Mouse (Mus musculus) hindbrain, embryonic 16.5 days (tissue): ENCODE measurements around the gene Aldh9a1. TPM values are rescaled to one million over a fixed set of nuclear protein-coding genes. Genes with fewer than 3 reads are reported as not detected.
A peak's percentile ranks its signal among the peaks of the same experiment; 100 is the strongest.

Source experiments
- ATAC-seq: fragments of 200-750 bp; cut with Nextera tagmentation; 2 replicates; pipeline ENCODE4 v1.8.0; 2017; ENCODE audit warnings: moderate TSS enrichment, moderate library complexity
- H3K27ac ChIP-seq: fragments of 300-500 bp; sonication (generic); 2 replicates; pipeline ENCODE4 v1.5.1; 2014; ENCODE audit warnings: low read depth, mild to moderate bottlenecking, control low read depth, low read length, moderate library complexity
- H3K27me3 ChIP-seq: fragments of 300-500 bp; sonication (generic); replicated peaks from 2 replicates; pipeline ENCODE4 v1.6.1; 2014; ENCODE audit warnings: low read length; ENCODE audit not compliant: control insufficient read depth, insufficient read depth
- H3K36me3 ChIP-seq: fragments of 300-500 bp; sonication (generic); 2 replicates; pipeline ENCODE4 v1.6.1; 2014; ENCODE audit warnings: mild to moderate bottlenecking, low read length, moderate library complexity, mixed read lengths; ENCODE audit not compliant: control insufficient read depth, insufficient read depth
- H3K4me1 ChIP-seq: fragments of 300-500 bp; sonication (generic); 2 replicates; pipeline ENCODE4 v1.6.1; 2014; ENCODE audit warnings: low read depth, low read length; ENCODE audit not compliant: control insufficient read depth, insufficient read depth
- H3K4me2 ChIP-seq: fragments of 300-500 bp; sonication (generic); 2 replicates; pipeline ENCODE4 v1.6.1; 2014; ENCODE audit warnings: mild to moderate bottlenecking, low read length, control low read depth, moderate library complexity
- H3K4me3 ChIP-seq: fragments of 300-500 bp; sonication (generic); 2 replicates; pipeline ENCODE4 v1.5.1; 2014; ENCODE audit warnings: mild to moderate bottlenecking, low read length, control low read depth, moderate library complexity
- H3K9ac ChIP-seq: fragments of 300-500 bp; sonication (generic); 2 replicates; pipeline ENCODE4 v1.6.1; 2014; ENCODE audit warnings: low read depth, mild to moderate bottlenecking, control low read depth, low read length, moderate library complexity
- H3K9me3 ChIP-seq: fragments of 300-500 bp; sonication (generic); 2 replicates; pipeline ENCODE4 v1.6.1; 2014; ENCODE audit warnings: mild to moderate bottlenecking, low read length, moderate library complexity; ENCODE audit not compliant: control insufficient read depth
- WGBS: fragments of 180-500 bp; shearing (Covaris S2); extraction: QIAGEN DNeasy Blood & Tissue Kit; methylation state at CpG from one replicate; pipeline ENCODE4 v1.1.7; 2014; 5-methylcytosine and 5-hydroxymethylcytosine counted together
- microRNA-seq: library from miRNA; unstranded; fragments of <30 nt; microRNA quantifications from one replicate; pipeline ENCODE4, GENCODE M21; 2017
- polyA plus RNA-seq: library from polyadenylated mRNA; unstranded; fragments of >200 nt; fragmentation: Nextera tagmentation; extraction: Ambion mirVana; gene quantifications from 2 replicates; pipeline ENCODE4 v1.2.1, GENCODE M21; 2015

The Aldh9a1 gene
- polyA plus RNA-seq, 1 experiment from 2014 or later = 43.8 TPM

- Histone ChIP-seq H3K4me1 (peaks cover 6% of the 10 kb centered on the region), H3K4me3 (peak within 1 kb of the TSS; percentile 77), H3K27ac (peak within 1 kb of the TSS; percentile 82), H3K4me2 (peak within 1 kb of the TSS; percentile 90), H3K9me3 (no peaks in the 10 kb centered on the region), H3K36me3 (no peaks in the 10 kb centered on the region), H3K9ac (peak within 1 kb of the TSS; percentile 76), H3K27me3 (no peaks in the 10 kb centered on the region)
- under 1% methylated on average over 45 of the region's 45 CpGs for WGBS
- ATAC-seq = peak; percentile 96
These were observed 44.1 kb downstream of the Aldh9a1 start, which contains the start of gene Mgst3 for GRCm38 (mm10) chr1:167393683-167394492. Gene Mgst3 (minus strand): TSS chr1:167393841.

- ATAC-seq = no peak
- Histone ChIP-seq H3K9me3 (no peaks in the 10 kb centered on the region), H3K4me3 (no peak overlapping the region), H3K27me3 (no peaks in the 10 kb centered on the region; the same call in 1 of the 2 replicates), H3K4me2 (no peak overlapping the region), H3K36me3 (no peaks in the 10 kb centered on the region), H3K27ac (no peak overlapping the region), H3K9ac (no peak overlapping the region), H3K4me1 (no peaks in the 10 kb centered on the region)
- WGBS = 87% methylated on average over 4 of the region's 4 CpGs
These were observed 55.4 kb downstream of the Aldh9a1 start for GRCm38 (mm10) chr1:167405237-167405636.

- Histone ChIP-seq H3K27ac (no peak overlapping the region), H3K4me2 (no peak overlapping the region), H3K9me3 (no peaks in the 10 kb centered on the region), H3K4me1 (no peaks in the 10 kb centered on the region), H3K36me3 (no peaks in the 10 kb centered on the region), H3K4me3 (no peak overlapping the region), H3K27me3 (no peaks in the 10 kb centered on the region; the same call in 1 of the 2 replicates), H3K9ac (no peak overlapping the region)
- WGBS = 82% methylated on average over 4 of the region's 4 CpGs
- no peak for ATAC-seq
These were observed 59.8 kb downstream of the Aldh9a1 start for GRCm38 (mm10) chr1:167409601-167410000.

GRCm38 (mm10) chr1:167411991-167412715 lies 62.4 kb downstream of the Aldh9a1 start:
- Histone ChIP-seq H3K4me2 (no peak overlapping the region), H3K36me3 (no peaks in the 10 kb centered on the region), H3K4me1 (no peaks in the 10 kb centered on the region), H3K27ac (no peak overlapping the region), H3K4me3 (no peak overlapping the region), H3K9ac (no peak overlapping the region), H3K27me3 (no peaks in the 10 kb centered on the region; the same call in 1 of the 2 replicates), H3K9me3 (no peaks in the 10 kb centered on the region)
- WGBS = 82% methylated on average over 12 of the region's 12 CpGs
- ATAC-seq = no peak

- WGBS = 5% methylated on average over 7 of the region's 7 CpGs
- H3K36me3 ChIP-seq = no peaks in the 10 kb centered on the region
- no peaks in the 10 kb centered on the region for H3K9me3 ChIP-seq
- H3K27ac ChIP-seq = no peak overlapping the region
- H3K4me3 ChIP-seq = no peak overlapping the region
- no peaks in the 10 kb centered on the region; the same call in 1 of the 2 replicates for H3K27me3 ChIP-seq
- no peaks in the 10 kb centered on the region for H3K4me1 ChIP-seq
- ATAC-seq = 0 out of 2 replicates have a peak, but pooled peaks have one; percentile 45
- no peak overlapping the region for H3K9ac ChIP-seq
- no peak overlapping the region for H3K4me2 ChIP-seq
These were observed 65.1 kb downstream of the Aldh9a1 start for GRCm38 (mm10) chr1:167414846-167415245.

Small RNAs within 50 kb of the gene (microRNA-seq; reads per million reads assigned to microRNA genes)
- 1.5 reads per million for gene Gm25911

Other genes starting within 250 kb of the Aldh9a1 start
- gene Uck2, start 64.7 kb upstream of the Aldh9a1 start, polyA plus RNA-seq = 43.0 and 45.2 TPM in 2 replicates
- gene Tmco1, start 41.6 kb upstream of the Aldh9a1 start, polyA plus RNA-seq = 72.7 and 85.8 TPM in 2 replicates
- gene Mgst3, start 43.9 kb downstream of the Aldh9a1 start, polyA plus RNA-seq = 202 and 237 TPM in 2 replicates
- gene Lrrc52, start 116.8 kb downstream of the Aldh9a1 start, polyA plus RNA-seq = not detected in 2 replicates
- 19.7 and 21.4 TPM in 2 replicates for gene Rxrg, start 248.4 kb downstream of the Aldh9a1 start, polyA plus RNA-seq